Mouse (Mus musculus) hindbrain, embryonic 15.5 days (tissue): Measurements from ENCODE around the gene Catsperg1. TPM values are rescaled to one million over a fixed set of nuclear protein-coding genes. Genes with fewer than 3 reads are reported as not detected.
A peak's percentile ranks its signal among the peaks of the same experiment; 100 is the strongest.
"Not testable (repeated sequence)": the region's sequence is repeated elsewhere in the genome, so short reads cannot be mapped to it uniquely, and the experiment has no call there.

Source experiments
- ATAC-seq: fragments of 200-750 bp; cut with Nextera tagmentation; 2 replicates; pipeline ENCODE4 v1.8.0; 2017; ENCODE audit warnings: low read depth, moderate number of reproducible peaks, moderate TSS enrichment; ENCODE audit not compliant: low FRiP score
- H3K27ac ChIP-seq: fragments of 300-500 bp; sonication (generic); replicated peaks from 2 replicates; pipeline ENCODE4 v1.5.1; 2015; ENCODE audit warnings: mild to moderate bottlenecking, inconsistent platforms
- H3K27me3 ChIP-seq: fragments of 300-500 bp; sonication (generic); 2 replicates; pipeline ENCODE4 v1.6.1; 2015; ENCODE audit warnings: control low read depth, inconsistent platforms
- H3K36me3 ChIP-seq: fragments of 300-500 bp; sonication (generic); 2 replicates; pipeline ENCODE4 v1.6.1; 2015; ENCODE audit warnings: control low read depth, inconsistent platforms
- H3K4me1 ChIP-seq: fragments of 300-500 bp; sonication (generic); replicated peaks from 2 replicates; pipeline ENCODE4 v1.6.1; 2015; ENCODE audit warnings: control low read depth, inconsistent platforms
- H3K4me2 ChIP-seq: fragments of 300-500 bp; sonication (generic); 2 replicates; pipeline ENCODE4 v1.6.1; 2015; ENCODE audit warnings: moderate library complexity, mild to moderate bottlenecking, inconsistent platforms
- H3K4me3 ChIP-seq: fragments of 300-500 bp; sonication (generic); 2 replicates; pipeline ENCODE4 v1.5.1; 2015; ENCODE audit warnings: mild to moderate bottlenecking, inconsistent platforms
- H3K9ac ChIP-seq: fragments of 300-500 bp; sonication (generic); 2 replicates; pipeline ENCODE4 v1.6.1; 2015; ENCODE audit warnings: inconsistent platforms
- H3K9me3 ChIP-seq: fragments of 300-500 bp; sonication (generic); 2 replicates; pipeline ENCODE4 v1.6.1; 2016; ENCODE audit warnings: control low read depth, inconsistent platforms
- WGBS: fragments of 180-500 bp; shearing (Covaris S2); methylation state at CpG from one replicate; pipeline ENCODE4 v1.1.7; 2015; 5-methylcytosine and 5-hydroxymethylcytosine counted together
- polyA plus RNA-seq: library from polyadenylated mRNA; unstranded; fragments of >200 nt; fragmentation: Nextera tagmentation; extraction: Ambion mirVana; gene quantifications from 2 replicates; pipeline ENCODE4 v1.2.1, GENCODE M21; 2015

Catsperg1 gene
- polyA plus RNA-seq, 1 experiment from 2014 or later: 3.2 TPM

GRCm38 (mm10) chr7:29146625-29147367 lies 67.0 kb downstream of the Catsperg1 start:
- H3K36me3 ChIP-seq: no peaks in the 10 kb centered on the region
- WGBS: 86% methylated on average over 7 of the region's 7 CpGs

GRCm38 (mm10) chr7:29144006-29144405 lies 69.8 kb downstream of the Catsperg1 start:
- Histone ChIP-seq H3K36me3 (no peaks in the 10 kb centered on the region), H3K27me3 (no peaks in the 10 kb centered on the region), H3K27ac (no peak overlapping the region), H3K9ac (no peak overlapping the region), H3K9me3 (no peaks in the 10 kb centered on the region), H3K4me2 (no peak overlapping the region), H3K4me1 (no peaks in the 10 kb centered on the region), H3K4me3 (no peak overlapping the region)
- 93% methylated on average over 4 of the region's 4 CpGs for WGBS
- ATAC-seq: no peak

More at GRCm38 (mm10) chr7:29146625-29147367, 67.0 kb downstream of the Catsperg1 start:
- no peak overlapping the region for H3K9ac ChIP-seq
- H3K9me3 ChIP-seq: no peaks in the 10 kb centered on the region
- H3K4me3 ChIP-seq: no peak overlapping the region
- ATAC-seq: no peak
- no peaks in the 10 kb centered on the region for H3K4me1 ChIP-seq
- H3K4me2 ChIP-seq: no peak overlapping the region
- H3K27ac ChIP-seq: no peak overlapping the region
- H3K27me3 ChIP-seq: no peaks in the 10 kb centered on the region

GRCm38 (mm10) chr7:29141416-29141815 lies 72.4 kb downstream of the Catsperg1 start:
- Histone ChIP-seq H3K4me2 (no peak overlapping the region), H3K9ac (no peak overlapping the region), H3K27ac (no peak overlapping the region), H3K27me3 (0 out of 2 replicates have a peak, but pooled peaks cover 6% of the 10 kb centered on the region), H3K4me1 (no peaks in the 10 kb centered on the region), H3K36me3 (no peaks in the 10 kb centered on the region), H3K9me3 (no peaks in the 10 kb centered on the region), H3K4me3 (no peak overlapping the region)
- ATAC-seq: no peak
- 88% methylated on average over 8 of the region's 8 CpGs for WGBS

GRCm38 (mm10) chr7:29139237-29139636 lies 74.6 kb downstream of the Catsperg1 start:
- ATAC-seq, H3K36me3 ChIP-seq, H3K27ac ChIP-seq, H3K4me2 ChIP-seq, H3K4me3 ChIP-seq, H3K9me3 ChIP-seq, H3K4me1 ChIP-seq, H3K9ac ChIP-seq: not testable (repeated sequence)
- H3K27me3 ChIP-seq: peaks cover 19% of the 10 kb centered on the region; the same call in 1 of the 2 replicates
- WGBS: 97% methylated on average over 3 of the region's 4 CpGs

GRCm38 (mm10) chr7:29137429-29137828 lies 76.4 kb downstream of the Catsperg1 start:
- Histone ChIP-seq H3K27me3 (peaks cover 19% of the 10 kb centered on the region; the same call in 1 of the 2 replicates), H3K9me3 (no peaks in the 10 kb centered on the region), H3K4me1 (peaks cover 7% of the 10 kb centered on the region), H3K9ac (no peak overlapping the region), H3K36me3 (no peaks in the 10 kb centered on the region), H3K4me3 (no peak overlapping the region), H3K27ac (no peak overlapping the region), H3K4me2 (no peak overlapping the region)
- no peak for ATAC-seq
- 43% methylated on average over 16 of the region's 16 CpGs for WGBS

- no peak within 1 kb of the TSS for H3K9ac ChIP-seq
- no peak within 1 kb of the TSS for H3K27ac ChIP-seq
- H3K36me3 ChIP-seq: no peaks in the 10 kb centered on the region
- H3K4me1 ChIP-seq: peaks cover 7% of the 10 kb centered on the region
- WGBS: 3% methylated on average over 15 of the region's 20 CpGs
- no peaks in the 10 kb centered on the region for H3K9me3 ChIP-seq
- peak within 1 kb of the TSS; percentile 55 for H3K4me2 ChIP-seq
- peaks cover 19% of the 10 kb centered on the region; the same call in 1 of the 2 replicates for H3K27me3 ChIP-seq
- peak within 1 kb of the TSS; percentile 20 for H3K4me3 ChIP-seq
- no peak; the same call in 1 of the 2 replicates for ATAC-seq
Observed at GRCm38 (mm10) chr7:29134693-29135386, 79.0 kb downstream of the Catsperg1 start, which contains the start of gene Rasgrp4. Gene Rasgrp4, plus strand, starts transcription at chr7:29134851.

- peak overlapping the region; percentile 20; the same call in 1 of the 2 replicates for H3K4me3 ChIP-seq
- no peak overlapping the region for H3K9ac ChIP-seq
- no peak overlapping the region for H3K27ac ChIP-seq
- H3K4me1 ChIP-seq: peaks cover 7% of the 10 kb centered on the region
- H3K27me3 ChIP-seq: peaks cover 19% of the 10 kb centered on the region; the same call in 1 of the 2 replicates
- H3K36me3 ChIP-seq: no peaks in the 10 kb centered on the region
- 7% methylated on average over 4 of the region's 4 CpGs for WGBS
- peak overlapping the region; percentile 55 for H3K4me2 ChIP-seq
- no peak for ATAC-seq
- H3K9me3 ChIP-seq: no peaks in the 10 kb centered on the region
Observed at GRCm38 (mm10) chr7:29134230-29134629, 79.6 kb downstream of the Catsperg1 start.

Other genes with a start within 250 kb of the Catsperg1 start
- gene Eif3k, start 232.2 kb downstream of the Catsperg1 start, polyA plus RNA-seq: 283 and 294 TPM in 2 replicates
- gene Map4k1, start 232.0 kb downstream of the Catsperg1 start, polyA plus RNA-seq: 10.6 and 10.8 TPM in 2 replicates
- gene Ryr1, start 88.9 kb downstream of the Catsperg1 start, polyA plus RNA-seq: 8.6 and 10.3 TPM in 2 replicates
- gene Rasgrp4, start 79.2 kb downstream of the Catsperg1 start, polyA plus RNA-seq: 0.87 and 0.91 TPM in 2 replicates
- gene Fam98c, start 57.8 kb downstream of the Catsperg1 start, polyA plus RNA-seq: 33.0 and 37.9 TPM in 2 replicates
- 0.46 and 0.70 TPM in 2 replicates for gene Ggn, start 43.8 kb downstream of the Catsperg1 start, polyA plus RNA-seq
- gene Spred3, start 43.6 kb downstream of the Catsperg1 start, polyA plus RNA-seq: 9.5 and 11.9 TPM in 2 replicates
- gene Psmd8, start 33.3 kb downstream of the Catsperg1 start, polyA plus RNA-seq: 272 and 274 TPM in 2 replicates
- 0.77 and 2.0 TPM in 2 replicates for gene Kcnk6, start 18.5 kb upstream of the Catsperg1 start, polyA plus RNA-seq
- gene Yif1b, start 24.3 kb upstream of the Catsperg1 start, polyA plus RNA-seq: 95.9 and 99.5 TPM in 2 replicates
- gene 2200002D01Rik, start 34.4 kb upstream of the Catsperg1 start, polyA plus RNA-seq: 0.67 and 0.75 TPM in 2 replicates
- gene Spint2, start 67.9 kb upstream of the Catsperg1 start, polyA plus RNA-seq: 73.8 and 84.5 TPM in 2 replicates
- gene Ppp1r14a, start 75.3 kb upstream of the Catsperg1 start, polyA plus RNA-seq: 3.0 and 5.1 TPM in 2 replicates
- 180 and 184 TPM in 2 replicates for gene Dpf1, start 89.9 kb upstream of the Catsperg1 start, polyA plus RNA-seq